Mouse (Mus musculus) forebrain, embryonic 14.5 days (tissue): ENCODE data around the gene Pla2g15. TPM values are rescaled to one million over a fixed set of nuclear protein-coding genes. Genes with fewer than 3 reads are reported as not detected.
"Not testable (repeated sequence)": the region's sequence is repeated elsewhere in the genome, so short reads cannot be mapped to it uniquely, and the experiment has no call there.

Experiments used
- ATAC-seq: fragments of 200-750 bp; cut with Nextera tagmentation; 2 replicates; pipeline ENCODE4 v1.8.0; 2017; ENCODE audit warnings: mild to moderate bottlenecking, moderate library complexity
- DNase-seq: peaks from one replicate; pipeline ENCODE4 v3.0.0-alpha.2; 2015; ENCODE audit warnings: low spot score
- H3K27ac ChIP-seq: fragments of 300-500 bp; sonication (generic); 2 replicates; pipeline ENCODE4 v1.5.1; 2014; ENCODE audit warnings: low read depth, mild to moderate bottlenecking, control low read depth, low read length, moderate library complexity
- H3K27me3 ChIP-seq: fragments of 300-500 bp; sonication (generic); replicated peaks from 2 replicates; pipeline ENCODE4 v1.6.1; 2014; ENCODE audit warnings: low read length, control low read depth, mixed read lengths; ENCODE audit not compliant: control insufficient read depth, insufficient read depth
- H3K36me3 ChIP-seq: fragments of 300-500 bp; sonication (generic); 2 replicates; pipeline ENCODE4 v1.6.1; 2014; ENCODE audit warnings: low read length, control low read depth; ENCODE audit not compliant: control insufficient read depth, insufficient read depth
- H3K4me1 ChIP-seq: fragments of 300-500 bp; sonication (generic); 2 replicates; pipeline ENCODE4 v1.6.1; 2014; ENCODE audit warnings: antibody characterized with exemption, low read length, control low read depth; ENCODE audit not compliant: control insufficient read depth, insufficient read depth
- H3K4me2 ChIP-seq: fragments of 300-500 bp; sonication (generic); 2 replicates; pipeline ENCODE4 v1.6.1; 2014; ENCODE audit warnings: mild to moderate bottlenecking, control low read depth, low read length
- H3K4me3 ChIP-seq: fragments of 300-500 bp; sonication (generic); 2 replicates; pipeline ENCODE4 v1.5.1; 2014; ENCODE audit warnings: low read depth, low read length, control low read depth
- H3K9ac ChIP-seq: fragments of 300-500 bp; sonication (generic); 2 replicates; pipeline ENCODE4 v1.6.1; 2014; ENCODE audit warnings: mild to moderate bottlenecking, low read length, control low read depth, moderate library complexity
- H3K9me3 ChIP-seq: fragments of 300-500 bp; sonication (generic); replicated peaks from 2 replicates; pipeline ENCODE4 v1.6.1; 2016; ENCODE audit warnings: low read length, control low read depth, mixed read lengths; ENCODE audit not compliant: control insufficient read depth
- WGBS: fragments of 180-500 bp; shearing (Covaris S2); extraction: QIAGEN DNeasy Blood & Tissue Kit; methylation state at CpG from one replicate; pipeline ENCODE4 v1.1.7; 2014; 5-methylcytosine and 5-hydroxymethylcytosine counted together
- polyA plus RNA-seq: library from polyadenylated mRNA; unstranded; fragments of >200 nt; fragmentation: Nextera tagmentation; extraction: Ambion mirVana; gene quantifications from 2 replicates; pipeline ENCODE4 v1.2.1, GENCODE M21; 2014

The Pla2g15 gene
- polyA plus RNA-seq, 1 experiment from 2014 or later, result 7.8 TPM

DNA sequence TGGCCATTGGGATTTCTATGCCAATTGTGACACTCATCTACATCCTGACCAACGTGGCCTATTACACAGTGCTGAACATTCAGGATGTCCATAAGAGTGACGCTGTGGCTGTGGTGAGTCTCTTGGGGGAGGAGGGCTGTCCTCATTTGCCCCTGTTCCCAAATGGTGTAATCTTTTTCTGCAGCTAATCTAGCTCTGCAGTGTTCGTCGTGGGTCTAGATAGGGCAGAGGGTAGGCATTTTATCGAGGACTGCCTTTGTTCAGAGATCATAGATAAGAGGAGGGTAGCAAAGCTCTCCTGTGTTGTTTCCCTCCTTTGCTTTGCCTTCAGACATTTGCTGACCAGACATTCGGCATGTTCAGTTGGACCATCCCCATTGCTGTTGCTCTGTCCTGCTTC is 43.0 kb downstream of the Pla2g15 start:
- H3K27me3 ChIP-seq, result no peaks in the 10 kb centered on the region

DNA sequence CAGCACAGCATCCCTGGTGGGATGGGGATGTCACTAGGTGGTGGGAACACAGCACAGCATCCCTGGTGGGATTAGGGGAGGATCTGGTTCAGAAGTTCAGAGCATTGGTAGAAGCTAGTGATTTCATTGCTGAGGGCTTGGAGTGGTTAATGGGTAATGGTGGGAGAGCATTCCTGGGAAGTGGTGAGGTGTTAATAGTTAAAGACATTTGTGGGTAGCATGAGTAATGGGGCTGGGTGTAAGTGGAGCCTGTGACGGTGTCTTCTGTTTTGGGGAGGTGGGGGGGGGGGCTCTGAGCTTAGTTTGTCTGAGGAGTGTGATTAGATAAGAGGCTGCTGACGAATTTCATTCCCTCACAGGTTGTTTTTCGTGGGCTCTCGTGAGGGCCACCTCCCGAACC is 43.9 kb downstream of the Pla2g15 start:
- Histone ChIP-seq H3K4me2 (no peak overlapping the region), H3K4me3 (no peak overlapping the region), H3K36me3 (peaks cover 79% of the 10 kb centered on the region), H3K4me1 (no peaks in the 10 kb centered on the region), H3K27me3 (no peaks in the 10 kb centered on the region), H3K9me3 (no peaks in the 10 kb centered on the region), H3K27ac (no peak overlapping the region), H3K9ac (no peak overlapping the region)
- WGBS, result 96% methylated on average over 5 of the region's 5 CpGs
- DNase-seq, result no peak
- no peak for ATAC-seq

More for the DNA sequence above, 43.0 kb downstream of the Pla2g15 start:
- H3K27ac ChIP-seq, result no peak overlapping the region
- H3K9me3 ChIP-seq, result no peaks in the 10 kb centered on the region
- 93% methylated on average over 6 of the region's 6 CpGs for WGBS
- DNase-seq, result no peak
- peaks cover 70% of the 10 kb centered on the region for H3K36me3 ChIP-seq
- H3K9ac ChIP-seq, result no peak overlapping the region
- H3K4me3 ChIP-seq, result no peak overlapping the region
- no peaks in the 10 kb centered on the region for H3K4me1 ChIP-seq
- no peak overlapping the region for H3K4me2 ChIP-seq
- no peak for ATAC-seq

DNA sequence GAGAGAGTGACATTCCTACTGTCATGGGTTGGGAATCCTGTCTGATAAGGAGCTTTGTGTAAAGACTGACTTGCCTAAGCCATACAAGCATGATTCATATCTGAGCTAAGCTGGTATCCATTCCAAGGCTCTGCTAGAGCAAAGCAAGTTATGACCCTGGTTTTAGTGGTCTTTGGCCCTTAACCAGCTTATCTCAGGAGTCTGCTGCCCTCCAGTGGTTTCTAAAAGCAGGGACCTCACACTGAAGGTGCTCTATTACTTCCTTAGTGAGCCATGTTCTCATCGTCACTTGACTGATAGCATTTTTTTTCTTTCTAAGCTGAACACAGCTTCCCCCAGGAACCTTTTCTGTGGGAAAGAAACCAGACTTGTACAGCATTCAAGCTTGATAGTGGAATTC is 48.5 kb downstream of the Pla2g15 start:
- H3K4me3 ChIP-seq, result no peak overlapping the region
- no peaks in the 10 kb centered on the region for H3K9me3 ChIP-seq
- no peaks in the 10 kb centered on the region for H3K4me1 ChIP-seq
- H3K36me3 ChIP-seq, result peaks cover 89% of the 10 kb centered on the region
- no peaks in the 10 kb centered on the region for H3K27me3 ChIP-seq
- no peak overlapping the region for H3K4me2 ChIP-seq
- H3K27ac ChIP-seq, result no peak overlapping the region
- ATAC-seq, result no peak
- 4% methylated on average over 1 of the region's 1 CpGs for WGBS
- H3K9ac ChIP-seq, result no peak overlapping the region
- DNase-seq, result peak; percentile 59

DNA sequence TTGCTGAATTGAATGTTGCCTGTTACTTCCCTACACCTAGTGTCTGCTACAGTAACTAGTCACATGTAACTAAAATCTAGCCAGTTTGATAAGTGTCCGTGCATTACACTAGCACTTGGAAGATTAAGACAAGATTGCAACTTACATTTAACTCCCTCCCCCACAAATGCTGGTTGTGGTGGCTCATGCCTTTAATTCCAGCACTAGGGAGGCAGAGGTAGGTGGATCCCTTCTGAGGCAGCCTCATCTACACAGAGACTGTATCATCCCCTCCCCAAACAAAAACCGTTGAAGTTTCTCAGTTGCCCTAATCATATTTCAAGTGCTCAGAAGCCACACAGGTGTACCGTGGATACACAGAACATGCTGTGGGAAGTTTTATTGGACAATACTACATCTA is 49.4 kb downstream of the Pla2g15 start:
- 85% methylated on average over 3 of the region's 3 CpGs for WGBS
- ATAC-seq, DNase-seq: not testable (repeated sequence)

DNA sequence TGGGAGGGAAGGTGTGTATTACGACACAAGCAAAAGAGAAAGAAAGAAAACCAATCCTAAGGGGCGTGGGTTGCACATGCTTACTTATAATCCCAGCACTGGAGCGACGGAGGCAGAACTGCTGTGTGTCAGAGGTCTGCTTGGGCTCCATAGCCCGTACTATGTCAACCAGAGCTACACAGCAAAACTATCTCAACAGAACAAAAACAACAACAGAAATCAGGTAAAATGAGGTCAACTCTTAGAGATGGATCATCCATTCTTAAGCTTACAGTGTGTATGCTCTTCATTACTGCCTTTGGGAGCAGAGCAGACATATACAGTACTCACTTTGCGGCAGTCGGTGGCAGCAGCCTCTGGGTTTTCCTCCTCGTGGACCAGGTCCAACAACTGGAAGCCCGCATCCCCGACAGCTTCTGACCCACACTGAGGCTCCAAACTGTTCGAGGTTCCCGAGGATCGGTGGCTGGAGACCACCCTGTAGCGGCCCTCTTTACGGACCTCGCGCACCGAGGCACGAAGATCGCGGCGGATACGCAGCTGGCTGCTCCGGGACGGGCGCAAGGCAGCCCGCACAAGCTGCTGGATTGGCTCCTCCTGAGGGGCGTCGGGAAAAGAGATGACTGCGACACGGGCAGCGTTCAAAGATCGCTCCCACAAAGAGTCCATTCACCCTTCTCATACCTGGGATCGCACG is 60.0 kb downstream of the Pla2g15 start:
- H3K4me2 ChIP-seq, result peak overlapping the region; percentile 82

More for the DNA sequence above, 49.4 kb downstream of the Pla2g15 start:
- H3K36me3 ChIP-seq, result peaks cover 88% of the 10 kb centered on the region
- not testable (repeated sequence) for H3K4me3 ChIP-seq, H3K9me3 ChIP-seq, H3K4me2 ChIP-seq, H3K4me1 ChIP-seq, H3K9ac ChIP-seq, H3K27ac ChIP-seq, H3K27me3 ChIP-seq

DNA sequence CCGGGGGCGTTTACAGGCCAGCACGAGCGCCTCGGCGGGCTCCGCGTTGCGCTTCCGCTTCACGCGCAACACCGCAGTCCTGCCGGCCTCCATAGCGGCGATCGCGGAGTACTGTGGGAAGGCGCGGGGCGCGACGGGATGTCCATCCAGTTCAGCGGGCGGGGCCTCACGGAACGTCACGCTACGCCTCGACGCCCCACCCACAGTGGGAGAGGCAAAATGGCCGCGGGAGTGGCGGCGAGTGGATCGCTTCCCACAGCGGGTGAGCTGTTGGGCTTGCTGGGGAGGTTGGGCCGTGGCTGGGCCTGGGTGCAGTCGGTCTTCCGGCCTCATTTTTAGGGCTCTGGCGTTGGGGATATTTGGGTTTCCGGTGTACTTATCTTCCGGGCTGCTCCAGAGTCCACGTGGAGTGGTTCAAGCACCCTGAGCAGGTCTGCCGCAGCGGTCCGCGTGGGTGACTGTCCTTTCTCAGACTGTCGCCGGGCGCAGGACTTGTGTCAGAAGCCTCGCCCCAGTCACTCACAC is 60.7 kb downstream of the Pla2g15 start, which contains the start of the genes Slc7a6os and Prmt7:
Slc7a6os (minus strand) TSS at position 115 of the 525 bp plus-strand sequence.
Prmt7 (plus strand) TSS at position 116 of the 525 bp plus-strand sequence.
- no peaks in the 10 kb centered on the region for H3K27me3 ChIP-seq
- DNase-seq (peak; percentile 97), ATAC-seq (peak; percentile 100)
- under 1% methylated on average over 52 of the region's 52 CpGs for WGBS
- H3K4me1 ChIP-seq, result peaks cover 11% of the 10 kb centered on the region
- H3K4me3 ChIP-seq, result peak within 1 kb of the TSS; percentile 79
- H3K4me2 ChIP-seq, result peak within 1 kb of the TSS; percentile 82
- H3K9ac ChIP-seq, result peak within 1 kb of the TSS; percentile 90
- H3K27ac ChIP-seq, result peak within 1 kb of the TSS; percentile 89
- peaks cover 38% of the 10 kb centered on the region for H3K36me3 ChIP-seq
- H3K9me3 ChIP-seq, result no peaks in the 10 kb centered on the region

More for the DNA sequence above, 60.0 kb downstream of the Pla2g15 start:
- peak overlapping the region; percentile 89 for H3K27ac ChIP-seq
- H3K27me3 ChIP-seq, result no peaks in the 10 kb centered on the region
- H3K36me3 ChIP-seq, result peaks cover 38% of the 10 kb centered on the region
- H3K4me1 ChIP-seq, result peaks cover 11% of the 10 kb centered on the region
- ATAC-seq (peak; percentile 72), DNase-seq (no peak)
- peak overlapping the region; percentile 79 for H3K4me3 ChIP-seq
- H3K9ac ChIP-seq, result peak overlapping the region; percentile 90
- H3K9me3 ChIP-seq, result no peaks in the 10 kb centered on the region
- 1% methylated on average over 34 of the region's 35 CpGs for WGBS

DNA sequence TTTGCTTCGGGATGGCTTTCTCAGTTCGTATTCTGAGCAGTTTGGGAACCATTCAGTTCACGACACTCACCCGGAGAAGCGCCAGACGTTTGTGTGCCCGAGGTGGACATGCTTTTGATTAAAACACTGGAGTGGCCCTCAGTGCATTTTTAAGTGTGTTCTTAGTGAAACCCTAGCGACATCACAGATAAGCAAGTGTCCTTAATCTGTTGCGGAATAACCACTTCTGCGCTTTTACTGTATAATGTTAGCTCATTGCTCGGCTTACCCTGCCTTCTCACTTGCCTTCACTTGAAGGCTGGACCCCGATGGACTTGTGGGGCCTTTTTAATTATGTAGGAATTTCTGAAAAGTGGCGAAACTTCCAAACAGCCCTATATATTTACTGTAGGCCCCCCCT is 61.2 kb downstream of the Pla2g15 start:
- Histone ChIP-seq H3K9ac (peak overlapping the region; percentile 90), H3K4me2 (peak overlapping the region; percentile 82), H3K4me3 (peak overlapping the region; percentile 79), H3K9me3 (no peaks in the 10 kb centered on the region), H3K27ac (peak overlapping the region; percentile 89), H3K4me1 (peaks cover 11% of the 10 kb centered on the region), H3K27me3 (no peaks in the 10 kb centered on the region), H3K36me3 (peaks cover 42% of the 10 kb centered on the region)
- no peak for ATAC-seq
- WGBS, result 5% methylated on average over 13 of the region's 13 CpGs
- peak; percentile 31 for DNase-seq

DNA sequence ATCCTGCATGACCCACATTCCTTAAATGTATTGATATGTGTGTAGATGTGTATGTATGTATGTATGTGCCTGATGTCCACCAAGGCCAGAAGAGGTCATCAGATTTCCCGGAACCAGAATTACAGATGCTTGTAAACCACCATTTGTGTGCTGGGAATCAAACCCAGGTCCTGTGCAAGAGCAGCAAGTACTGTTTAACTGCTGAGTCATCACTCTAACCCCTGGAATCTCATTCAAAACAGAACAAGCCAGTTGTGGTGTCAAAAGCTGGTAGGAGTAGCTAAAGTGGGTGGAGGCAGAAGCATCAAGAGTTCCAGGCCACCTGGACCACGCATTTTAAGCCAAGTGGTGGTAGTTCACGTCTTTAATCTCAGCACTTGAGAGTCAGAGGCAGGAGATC is 63.8 kb downstream of the Pla2g15 start:
- Histone ChIP-seq H3K4me3 (no peak overlapping the region), H3K27ac (no peak overlapping the region), H3K4me1 (peaks cover 11% of the 10 kb centered on the region), H3K4me2 (no peak overlapping the region), H3K27me3 (no peaks in the 10 kb centered on the region), H3K36me3 (peaks cover 56% of the 10 kb centered on the region), H3K9ac (no peak overlapping the region), H3K9me3 (no peaks in the 10 kb centered on the region)
- ATAC-seq, result no peak
- 96% methylated on average over 3 of the region's 3 CpGs for WGBS
- no peak for DNase-seq
